Mouse (Mus musculus) 3T3-L1 (cell line): ENCODE results near the gene Ehmt2.

Experiments used
- DNase-seq: peaks from one replicate; pipeline ENCODE4 v3.0.0-alpha.2; 2015; ENCODE audit warnings: low read depth, low spot score

The Ehmt2 gene

DNA sequence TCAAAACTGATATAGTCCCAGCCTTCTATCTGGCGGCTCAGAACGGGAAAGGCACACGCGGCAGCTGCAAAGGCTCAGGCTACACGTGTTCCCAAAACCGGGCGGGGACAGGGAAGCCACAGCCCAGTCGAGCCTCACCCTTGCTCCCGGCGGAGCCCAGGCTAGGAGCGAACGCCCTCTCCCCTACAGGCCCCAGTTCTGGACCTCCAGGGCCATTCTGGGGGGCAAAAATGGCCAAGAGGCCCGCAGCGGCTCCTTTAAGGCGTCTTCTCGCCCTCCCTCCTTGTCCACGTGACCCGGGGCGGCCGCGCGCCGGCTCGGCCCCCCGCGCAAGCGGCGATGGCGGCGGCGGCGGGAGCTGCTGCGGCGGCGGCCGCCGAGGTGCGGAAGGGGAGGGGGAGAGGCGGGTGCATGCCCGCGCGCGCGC, at the start of gene Ehmt2, which contains the start of gene C2:
Gene Ehmt2, plus strand, starts transcription at position 310 of the 427 bp plus-strand sequence.
Gene C2, minus strand, starts transcription at position 106 of the 427 bp plus-strand sequence.
- peak; percentile 81 for DNase-seq

DNA sequence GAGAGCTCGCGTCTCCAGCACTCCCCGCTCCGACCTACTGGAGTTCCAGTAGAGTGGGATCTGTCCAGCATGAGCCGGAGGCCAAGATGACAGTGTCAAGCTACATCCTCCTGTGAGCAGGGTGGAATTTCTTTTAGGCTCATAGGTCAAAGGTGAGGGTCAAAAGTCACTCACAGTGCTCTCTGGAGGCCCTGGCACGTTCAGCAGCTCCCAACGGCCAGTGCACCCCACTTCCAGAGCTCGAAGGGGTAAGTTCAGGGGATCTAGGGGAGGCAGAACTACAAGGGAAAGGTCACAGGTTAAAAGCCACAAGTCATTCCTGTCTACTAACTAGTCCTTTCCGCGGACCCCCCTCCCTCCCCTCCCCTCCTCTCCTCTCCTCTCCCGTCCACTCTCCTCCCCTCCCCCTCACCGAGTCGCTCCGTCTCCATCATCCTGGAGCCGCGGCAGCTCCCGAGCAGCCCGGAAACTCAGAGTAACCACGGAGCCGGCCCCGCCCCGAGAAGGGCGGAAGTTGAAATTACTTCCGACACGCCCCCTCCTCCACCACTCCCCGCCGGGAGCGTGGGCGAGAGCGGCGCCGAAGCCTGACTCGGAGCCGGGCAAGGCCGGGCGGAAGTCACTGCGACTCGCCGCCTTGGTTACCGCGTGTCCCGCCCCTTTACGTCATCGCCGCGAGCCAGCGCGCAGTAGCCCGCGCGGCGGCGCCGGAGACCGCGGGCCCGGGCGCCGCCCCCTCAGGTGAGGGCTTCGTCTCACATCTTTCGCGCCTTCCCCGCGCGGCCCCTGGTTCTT, 48.4 kb upstream of the Ehmt2 start, which contains the start of the genes Skiv2l and Nelfe:
Gene Skiv2l, minus strand, starts transcription at position 489 of the 795 bp plus-strand sequence.
Gene Nelfe, plus strand, starts transcription at position 670 of the 795 bp plus-strand sequence.
- peak; percentile 98 for DNase-seq

DNA sequence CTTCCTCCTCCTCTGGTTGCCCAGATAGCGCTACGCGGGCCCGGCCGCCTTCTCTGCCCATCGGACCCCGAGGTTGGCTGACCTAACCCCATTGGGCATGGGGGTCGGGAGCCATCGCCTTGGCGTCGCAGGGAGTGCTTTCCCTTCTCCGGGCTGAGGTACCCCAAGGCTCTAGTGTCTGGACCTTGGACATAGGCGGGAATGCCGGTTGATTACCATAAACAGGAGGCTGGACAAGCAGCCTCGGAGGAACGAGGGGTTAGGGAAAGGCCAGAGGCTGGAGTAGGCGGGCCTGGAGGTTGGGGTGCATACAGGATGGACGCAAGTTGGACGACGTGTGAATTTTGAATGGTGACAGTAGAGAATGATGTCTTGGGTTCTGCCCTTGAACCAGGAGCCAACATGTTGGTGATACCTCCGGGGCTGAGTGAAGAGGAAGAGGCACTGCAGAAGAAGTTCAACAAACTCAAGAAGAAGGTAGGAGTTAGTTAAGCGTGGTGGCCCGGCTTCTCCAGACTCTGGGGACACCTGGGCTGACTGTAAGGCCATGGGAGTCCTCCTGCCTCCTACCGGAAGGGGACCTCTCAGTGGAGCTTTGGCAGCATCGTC, 47.6 kb upstream of the Ehmt2 start:
- DNase-seq: peak; percentile 41

DNA sequence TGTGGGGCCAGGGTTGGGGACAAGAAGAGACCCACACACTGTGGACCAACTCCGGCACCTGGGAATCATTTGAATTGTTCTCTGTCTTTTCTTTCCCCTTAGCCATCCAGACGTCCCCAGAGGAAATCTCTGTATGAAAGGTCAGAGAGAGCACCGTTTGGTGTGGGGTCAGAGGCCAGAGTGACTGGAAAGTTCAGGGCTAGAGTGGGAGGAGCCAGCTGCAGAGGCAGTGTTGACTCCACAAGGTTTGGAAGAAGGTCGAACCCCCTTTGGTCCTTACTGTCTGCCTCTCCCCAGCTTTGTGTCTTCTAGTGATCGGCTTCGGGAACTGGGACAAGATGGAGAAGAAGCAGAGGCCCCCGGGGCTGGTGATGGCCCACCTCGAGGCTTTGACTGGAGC, 44.8 kb upstream of the Ehmt2 start:
- no peak for DNase-seq

DNA sequence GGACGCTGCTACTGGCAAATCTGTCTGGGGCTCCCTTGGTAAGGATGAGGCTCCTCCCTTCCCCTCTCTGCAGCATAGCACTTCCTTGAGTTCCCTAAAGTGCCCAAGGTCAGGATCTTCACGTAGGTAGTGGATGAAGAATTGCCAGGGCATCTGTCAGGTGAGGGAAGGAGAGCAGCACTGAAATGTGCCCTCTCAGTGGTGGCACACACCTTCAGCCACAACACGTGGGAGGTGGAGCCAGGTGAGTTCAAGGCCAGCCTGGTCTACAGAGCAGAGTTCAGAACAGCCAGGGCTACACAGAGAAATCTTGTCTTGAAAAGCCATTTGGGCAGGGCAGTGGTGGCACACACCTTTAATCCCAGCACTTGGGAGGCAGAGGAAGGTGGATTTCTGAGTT, 43.5 kb upstream of the Ehmt2 start:
- DNase-seq: no peak

DNA sequence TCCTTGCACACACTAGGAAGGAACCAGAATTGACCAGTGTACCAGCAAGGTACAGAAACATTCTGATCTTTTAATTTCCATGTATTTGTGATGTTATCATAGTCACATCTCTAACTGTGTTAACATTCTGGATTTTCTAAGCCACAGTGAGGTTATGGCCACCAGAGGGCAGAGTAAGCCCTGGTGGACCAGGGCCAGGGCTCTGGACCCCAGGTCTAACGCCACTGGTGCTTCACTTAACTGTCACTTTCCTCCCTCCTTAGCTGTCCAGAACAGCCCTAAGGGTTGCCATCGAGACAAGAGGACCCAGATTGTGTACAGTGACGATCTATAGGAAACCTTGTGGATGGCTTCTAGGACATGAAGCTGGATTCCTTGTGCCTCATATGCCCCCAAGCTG, 42.4 kb upstream of the Ehmt2 start:
- DNase-seq: peak; percentile 73

DNA sequence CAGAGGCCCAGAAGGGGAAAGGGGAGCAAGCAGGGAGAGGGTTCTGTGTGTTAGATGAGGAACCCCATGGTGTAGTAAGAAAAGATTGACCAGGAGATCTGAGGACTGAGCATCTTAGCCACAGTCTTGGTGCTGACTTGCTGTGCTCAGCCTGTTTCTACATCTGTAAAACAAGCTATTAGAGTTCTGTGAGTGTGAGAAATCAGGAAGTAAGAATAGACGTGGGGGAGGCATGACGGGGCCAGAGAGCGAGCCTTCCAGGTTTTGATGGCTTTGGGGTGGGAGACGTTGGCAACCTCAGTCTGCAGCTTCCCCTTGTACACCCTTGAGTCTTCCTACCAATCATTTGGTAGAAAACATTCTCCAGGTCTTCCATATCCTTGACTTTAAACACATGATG, 39.6 kb upstream of the Ehmt2 start:
- no peak for DNase-seq

DNA sequence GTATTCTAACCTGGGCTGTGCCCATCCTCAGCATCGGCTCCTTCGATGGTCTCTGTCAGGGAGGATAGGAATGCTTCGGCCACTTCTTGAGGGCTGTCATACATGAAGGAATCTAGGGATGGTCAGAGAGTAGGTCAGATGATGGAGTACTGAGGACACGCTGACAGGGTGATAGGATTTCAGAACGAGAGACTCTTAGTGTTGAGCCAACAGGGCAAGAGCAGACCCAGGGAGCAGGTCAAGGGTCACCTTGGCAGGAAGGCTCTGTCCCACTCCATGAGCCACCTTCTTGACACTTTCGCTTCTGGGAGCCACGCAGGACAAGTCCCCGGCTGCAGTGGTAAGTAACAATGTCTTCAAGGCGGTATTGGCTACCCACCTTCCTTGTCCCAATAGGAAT, 37.8 kb upstream of the Ehmt2 start:
- no peak for DNase-seq

DNA sequence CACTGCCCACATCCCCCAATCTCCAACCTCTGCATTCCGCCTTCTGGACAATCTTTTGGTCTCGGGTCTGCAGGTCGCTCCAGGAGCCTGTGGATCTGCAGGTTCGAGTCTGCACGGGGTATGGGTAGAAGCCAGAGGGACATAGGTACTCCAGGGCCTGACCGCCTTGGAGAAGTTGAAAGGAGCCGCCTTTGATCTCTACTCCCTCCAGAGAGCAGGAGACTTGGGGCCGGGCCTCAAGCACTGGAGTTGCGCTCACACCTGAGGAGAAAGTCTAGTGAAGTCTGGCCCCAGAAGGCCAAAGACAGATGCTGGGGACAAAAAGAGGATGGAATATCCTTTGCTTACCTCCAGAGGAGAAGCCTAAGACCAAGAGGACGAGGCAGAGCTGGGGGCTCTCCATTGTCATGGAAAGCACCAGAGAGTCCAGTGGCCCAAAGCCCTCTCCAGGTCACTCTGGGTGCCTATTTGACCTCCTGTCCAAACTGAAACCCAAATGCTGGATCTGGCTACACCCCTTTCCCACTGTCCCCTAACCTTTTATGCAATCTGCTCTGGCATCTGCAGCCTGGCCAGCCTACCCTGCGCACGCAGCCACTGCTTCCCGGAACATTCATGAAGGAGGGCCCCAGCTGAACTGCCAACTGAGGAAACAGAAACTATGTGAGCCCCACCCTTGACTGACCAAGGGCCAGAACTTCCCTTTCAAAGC, 36.4 kb upstream of the Ehmt2 start:
- no peak for DNase-seq

DNA sequence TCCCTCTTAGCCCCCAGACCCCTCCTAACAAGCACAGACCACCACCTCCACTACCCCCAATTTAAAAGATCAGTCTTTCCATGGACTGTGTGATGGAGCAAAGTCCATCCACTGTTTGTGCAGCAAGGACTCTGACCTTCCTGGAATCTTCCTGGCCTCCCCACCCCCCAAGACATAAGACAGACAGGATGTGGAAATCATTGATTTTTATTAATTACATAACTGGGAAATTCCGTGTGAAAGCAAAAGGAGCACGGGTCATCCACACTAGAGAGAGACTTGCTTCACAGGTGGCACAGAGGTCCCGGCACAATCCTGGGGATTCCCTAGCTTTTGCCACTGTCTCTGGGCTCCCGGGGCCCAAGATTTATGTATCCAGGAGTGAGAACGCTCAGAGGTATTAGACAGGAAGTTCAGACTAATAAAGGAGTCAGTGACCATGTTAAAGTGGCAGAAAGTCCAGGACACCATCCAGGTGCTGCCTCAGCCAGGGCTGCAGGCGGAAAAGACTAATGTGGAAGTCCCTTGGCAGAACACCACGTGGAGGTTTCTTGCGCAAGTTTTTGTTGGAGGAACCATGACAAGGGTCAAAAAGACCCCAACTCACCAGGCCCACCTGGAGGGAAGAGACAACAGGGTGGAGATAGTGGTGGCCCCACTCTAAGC, 35.7 kb upstream of the Ehmt2 start, which contains the start of gene Cfb:
Gene Cfb, minus strand, starts transcription at position 103 of the 666 bp plus-strand sequence.
- no peak for DNase-seq

DNA sequence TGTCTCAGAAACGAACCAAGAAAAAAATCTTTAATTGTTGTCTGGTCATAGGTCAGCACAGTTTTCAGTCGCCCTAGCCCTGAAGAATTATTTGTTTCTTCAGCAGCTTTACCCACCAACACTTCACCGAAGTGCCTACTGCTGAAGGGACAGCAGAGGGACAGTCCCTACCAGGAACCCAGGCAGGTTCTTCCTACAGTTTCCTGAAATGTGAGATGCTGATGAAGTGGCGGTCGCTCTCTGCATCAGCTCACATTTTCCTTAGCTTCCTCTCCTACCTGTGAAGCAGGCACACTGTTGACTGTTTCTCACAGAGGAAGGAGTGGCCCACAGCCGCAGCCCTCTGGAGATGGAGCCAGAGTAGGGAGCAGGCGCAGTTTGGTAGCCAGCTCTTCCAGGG, 32.3 kb upstream of the Ehmt2 start:
- no peak for DNase-seq

DNA sequence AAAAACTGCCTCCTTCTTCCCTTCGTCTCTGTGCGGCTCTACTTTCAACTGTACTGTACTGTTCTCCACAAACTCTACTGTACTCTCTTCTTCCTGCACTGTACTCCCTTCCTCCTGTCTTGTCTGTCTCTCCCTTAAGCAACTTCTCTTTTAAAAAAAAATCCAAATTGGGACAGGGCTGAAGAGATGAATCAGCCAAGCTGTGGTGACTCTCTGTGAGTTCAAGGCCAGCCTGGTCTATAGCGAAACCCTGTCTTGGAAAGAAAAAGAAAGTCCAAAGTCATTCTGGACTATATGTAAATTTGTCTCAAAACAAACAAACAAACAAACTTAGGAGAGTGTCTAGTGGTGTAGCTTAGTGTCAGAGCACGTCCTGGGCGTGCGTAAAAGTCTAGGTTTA, 23.9 kb upstream of the Ehmt2 start:
- DNase-seq: no peak

DNA sequence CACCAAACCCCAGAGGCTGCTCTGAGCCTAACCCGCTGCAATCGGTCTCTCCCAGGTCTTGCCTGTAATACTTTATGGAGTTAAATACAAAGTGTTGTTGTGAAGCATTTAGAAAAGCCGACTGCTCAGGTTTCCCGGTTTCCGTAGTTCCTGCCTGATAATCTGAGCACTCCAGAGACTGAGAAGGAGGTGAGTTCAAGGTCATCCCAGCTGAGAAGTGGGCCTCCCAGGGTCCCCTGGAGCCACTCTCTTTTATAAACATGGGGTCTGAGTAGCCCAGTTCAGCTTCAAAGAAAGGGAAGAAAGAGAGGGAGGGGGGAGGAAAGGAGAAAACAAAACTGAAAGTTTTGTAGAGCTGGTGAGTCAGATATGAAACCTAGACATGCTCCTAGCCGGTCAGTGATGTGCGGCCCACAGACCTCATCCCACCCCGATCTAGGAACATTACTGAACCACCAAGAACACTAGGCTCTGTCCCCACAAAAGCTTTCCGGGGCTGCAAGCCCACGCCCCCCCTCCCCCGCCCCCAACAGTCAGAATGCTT, 18.9 kb upstream of the Ehmt2 start, which contains the start of gene Zbtb12:
Gene Zbtb12, plus strand, starts transcription at position 148 of the 544 bp plus-strand sequence.
- DNase-seq: peak; percentile 33

DNA sequence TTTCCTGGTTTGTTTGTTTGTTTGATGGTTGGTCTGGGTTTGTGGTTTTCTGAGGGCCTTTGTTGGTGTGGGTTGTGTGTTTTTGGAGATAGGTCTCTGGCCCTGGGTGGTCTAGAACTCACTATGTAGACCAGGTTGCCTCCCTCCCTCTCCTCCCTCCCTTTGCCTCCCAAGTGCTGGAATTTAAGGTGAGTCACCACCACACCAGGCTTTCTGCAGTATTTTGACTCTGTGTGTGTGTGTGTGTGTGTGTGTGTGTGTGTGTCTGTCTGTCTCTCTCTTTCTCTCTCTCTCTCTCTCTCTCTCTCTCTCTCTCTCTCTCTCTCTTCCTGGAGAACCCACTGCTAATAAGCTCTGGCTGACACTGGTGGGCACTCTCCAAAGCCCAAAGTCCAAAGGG, 17.1 kb upstream of the Ehmt2 start:
- DNase-seq: peak; percentile 67

DNA sequence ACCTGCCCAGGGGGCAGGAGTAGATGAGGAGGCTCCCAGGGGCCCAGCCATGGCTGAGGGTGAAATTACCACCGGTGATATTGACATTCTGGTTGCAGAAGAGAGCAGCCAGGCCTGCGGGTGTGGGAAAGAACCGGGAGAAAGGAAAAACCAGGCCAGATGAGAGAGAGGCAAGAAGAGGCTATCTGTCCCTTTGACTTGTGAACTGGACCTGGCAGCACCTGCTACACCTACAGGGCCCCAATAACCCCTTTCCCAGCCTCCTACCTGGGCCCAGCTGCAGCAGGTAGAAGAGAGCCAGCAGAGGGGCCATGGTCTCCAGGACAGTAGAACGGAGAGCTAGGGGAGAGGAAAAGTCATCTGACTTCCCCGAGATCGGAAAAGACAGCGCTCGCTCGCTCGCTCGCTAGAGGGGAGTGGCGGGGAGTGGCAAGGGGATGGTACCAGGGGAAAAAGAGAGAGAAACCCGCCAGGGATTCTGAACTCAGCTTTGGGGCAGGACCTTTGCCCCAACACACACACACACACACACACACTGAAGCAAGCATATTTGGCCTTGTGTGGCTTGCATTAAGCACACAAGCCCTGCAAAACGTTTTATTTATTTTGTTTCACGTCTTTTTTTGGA, 16.5 kb upstream of the Ehmt2 start, which contains the start of gene Gm20547:
Gene Gm20547, minus strand, starts transcription at position 360 of the 628 bp plus-strand sequence.
- DNase-seq: no peak

DNA sequence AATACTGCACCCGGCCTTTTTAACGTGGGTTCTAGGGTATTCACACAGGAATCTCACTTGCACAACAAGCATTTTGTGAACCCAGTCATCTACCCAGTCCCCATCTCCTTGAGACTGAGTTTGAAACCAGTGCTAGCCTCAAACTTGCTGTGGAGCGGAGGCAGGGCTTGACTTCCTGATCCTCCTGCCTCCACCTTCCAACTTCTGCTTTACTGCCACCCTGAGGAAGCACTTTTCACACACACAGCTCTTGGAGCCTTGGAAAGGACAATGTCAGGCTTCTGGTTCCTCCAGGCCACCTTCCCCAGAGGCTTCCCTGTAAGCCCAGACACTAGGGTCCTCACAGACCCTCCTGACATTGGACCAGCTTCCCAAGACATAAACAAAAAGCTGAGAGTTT, 14.9 kb upstream of the Ehmt2 start:
- peak; percentile 48 for DNase-seq

DNA sequence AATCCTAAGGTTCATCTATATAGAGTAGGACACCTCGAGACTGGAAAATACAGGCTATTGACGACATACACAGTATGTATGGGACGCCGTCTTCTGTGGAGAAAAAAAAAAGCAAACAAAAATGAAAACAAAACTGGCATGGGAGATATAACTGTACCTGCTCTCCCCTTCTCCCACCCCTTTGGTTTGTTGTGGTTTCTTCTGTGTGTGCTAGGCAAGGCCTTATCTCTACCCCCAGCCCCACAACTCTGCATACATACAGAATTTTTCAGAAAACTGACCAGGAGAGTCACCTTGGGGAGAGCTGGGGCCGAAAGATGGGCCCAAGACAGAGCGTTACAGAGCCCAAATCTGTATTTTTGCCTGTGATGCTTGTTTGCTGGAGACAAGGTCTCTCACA, 13.6 kb upstream of the Ehmt2 start:
- no peak for DNase-seq

DNA sequence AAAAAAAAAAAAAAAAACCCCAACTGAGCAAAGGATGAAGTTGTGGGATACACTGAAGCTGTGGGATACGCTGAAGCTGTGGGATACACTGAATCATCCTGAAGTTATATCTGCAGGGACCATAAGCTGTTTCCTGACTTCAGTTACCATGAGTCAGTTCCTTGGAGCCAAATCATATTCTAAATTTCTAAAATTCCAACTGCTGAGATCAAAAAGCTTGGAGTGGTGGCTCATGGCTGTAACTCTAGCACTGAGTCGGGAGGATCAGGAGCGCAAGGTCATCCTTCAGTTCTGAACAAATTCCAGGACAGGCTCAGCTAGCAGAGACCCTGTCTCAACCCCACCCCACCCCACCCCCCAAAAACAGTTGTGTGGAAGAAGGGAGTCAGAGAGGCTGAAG, 12.7 kb upstream of the Ehmt2 start:
- peak; percentile 82 for DNase-seq

DNA sequence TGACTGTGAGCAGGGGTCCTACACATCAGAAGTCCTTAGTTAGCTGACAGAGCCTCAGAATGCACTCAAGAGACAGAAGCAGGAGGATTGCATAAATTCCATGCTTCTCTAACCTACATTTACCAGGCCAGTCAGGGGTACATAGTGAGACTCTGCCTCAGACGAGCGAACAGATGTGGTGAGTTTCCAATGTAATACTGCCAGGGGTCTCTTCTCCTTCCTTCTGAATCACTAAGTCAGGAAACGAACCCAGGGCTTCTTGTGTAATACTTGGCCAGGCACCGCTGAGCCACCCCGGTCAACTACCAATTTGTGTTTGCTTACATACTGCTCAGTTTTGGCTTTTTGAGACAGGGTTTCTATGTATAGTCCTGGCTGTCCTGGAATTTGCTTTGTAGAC, 10.3 kb upstream of the Ehmt2 start:
- no peak for DNase-seq

DNA sequence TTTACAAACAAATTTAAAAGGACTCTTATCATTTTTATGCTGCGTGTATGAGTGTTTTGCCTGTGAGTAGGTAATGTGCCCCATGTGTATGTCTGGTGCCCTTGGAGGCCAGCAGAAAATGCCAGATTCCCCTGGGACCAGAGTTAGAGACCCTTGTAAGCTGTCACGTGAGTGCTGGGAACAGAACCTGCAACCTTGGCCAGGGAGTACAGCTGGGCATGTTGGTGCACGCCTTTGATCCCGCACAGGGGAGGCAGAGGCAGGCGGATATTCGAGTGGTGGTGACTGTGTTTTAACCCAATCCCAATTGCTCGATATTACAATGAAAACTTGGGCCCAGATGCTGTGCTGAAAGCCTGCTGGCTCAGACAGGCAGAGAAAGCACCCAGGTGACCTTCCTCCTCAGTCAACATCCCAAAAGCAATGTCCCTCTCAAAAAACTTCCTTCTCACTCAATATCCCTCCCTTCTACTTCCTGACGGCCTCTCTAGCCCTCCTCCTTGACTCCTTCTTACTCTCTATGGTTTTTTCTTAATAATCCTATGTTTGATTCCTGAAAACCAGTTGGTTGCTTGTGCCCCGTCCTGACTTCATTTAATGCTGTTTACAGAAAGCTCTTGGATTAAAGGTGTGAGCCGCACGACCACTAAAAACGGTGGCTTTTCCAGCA, 8.1 kb upstream of the Ehmt2 start:
- no peak for DNase-seq
